Mouse (Mus musculus): ENCODE results near the gene Kifc1. TPM values are rescaled to one million over a fixed set of nuclear protein-coding genes. Genes with fewer than 3 reads are reported as not detected.
A peak's percentile ranks its signal among the peaks of the same experiment; 100 is the strongest.

Gene Kifc1
- polyA plus RNA-seq, 1 experiment from 2014 or later: 11.4 TPM

- Histone ChIP-seq H3K4me3 (ENCODE audit: low read depth, low read length) (peak overlapping the region; percentile 87), H3K4me2 (peak overlapping the region; percentile 89), H3K36me3 (ENCODE audit: control insufficient read depth, insufficient read depth, low read length) (no peaks in the 10 kb centered on the region), H3K9me3 (ENCODE audit: control insufficient read depth, low read length) (no peaks in the 10 kb centered on the region), H3K27ac (ENCODE audit: low read depth, low read length) (peak overlapping the region; percentile 89), H3K27me3 (ENCODE audit: control insufficient read depth, insufficient read depth, low read length) (no peaks in the 10 kb centered on the region), H3K4me1 (ENCODE audit: control insufficient read depth, insufficient read depth, low read length) (peaks cover 15% of the 10 kb centered on the region), H3K9ac (ENCODE audit: low read length) (peak overlapping the region; percentile 88)
- WGBS: under 1% methylated on average over 45 of the region's 45 CpGs
- DNase-seq (ENCODE audit: low spot score, missing footprints) (peak; percentile 90), ATAC-seq (ENCODE audit: low FRiP score) (peak; percentile 12; the same call in 1 of the 2 replicates)
These were observed 40.1 kb upstream of the Kifc1 start for GRCm38 (mm10) chr17:33930280-33931158.

- Histone ChIP-seq H3K9ac (ENCODE audit: low read length) (peak within 1 kb of the TSS; percentile 88), H3K4me1 (ENCODE audit: control insufficient read depth, insufficient read depth, low read length) (peaks cover 15% of the 10 kb centered on the region), H3K27me3 (ENCODE audit: control insufficient read depth, insufficient read depth, low read length) (no peaks in the 10 kb centered on the region), H3K36me3 (ENCODE audit: control insufficient read depth, insufficient read depth, low read length) (no peaks in the 10 kb centered on the region), H3K4me2 (peak within 1 kb of the TSS; percentile 89), H3K4me3 (ENCODE audit: low read depth, low read length) (peak within 1 kb of the TSS; percentile 87), H3K27ac (ENCODE audit: low read depth, low read length) (peak within 1 kb of the TSS; percentile 89), H3K9me3 (ENCODE audit: control insufficient read depth, low read length) (no peaks in the 10 kb centered on the region)
- peak; percentile 100 for DNase-seq (ENCODE audit: low spot score, missing footprints)
- WGBS: under 1% methylated on average over 77 of the region's 80 CpGs
- ATAC-seq (ENCODE audit: low FRiP score): peak; percentile 82
These were observed 39.2 kb upstream of the Kifc1 start, which contains the start of gene Rgl2 for GRCm38 (mm10) chr17:33929371-33930279. Rgl2 (plus strand) TSS chr17:33929543.

- 63% methylated on average over 21 of the region's 21 CpGs for WGBS
- peak overlapping the region; percentile 87 for H3K4me3 ChIP-seq (ENCODE audit: low read depth, low read length)
- no peak for DNase-seq (ENCODE audit: low spot score, missing footprints)
- no peaks in the 10 kb centered on the region for H3K36me3 ChIP-seq (ENCODE audit: control insufficient read depth, insufficient read depth, low read length)
- peak overlapping the region; percentile 88 for H3K9ac ChIP-seq (ENCODE audit: low read length)
- H3K4me1 ChIP-seq (ENCODE audit: control insufficient read depth, insufficient read depth, low read length): peaks cover 15% of the 10 kb centered on the region
- no peak for ATAC-seq (ENCODE audit: low FRiP score)
- peak overlapping the region; percentile 89 for H3K4me2 ChIP-seq
- no peak overlapping the region for H3K27ac ChIP-seq (ENCODE audit: low read depth, low read length)
- H3K27me3 ChIP-seq (ENCODE audit: control insufficient read depth, insufficient read depth, low read length): no peaks in the 10 kb centered on the region
- H3K9me3 ChIP-seq (ENCODE audit: control insufficient read depth, low read length): no peaks in the 10 kb centered on the region
These were observed 37.9 kb upstream of the Kifc1 start for GRCm38 (mm10) chr17:33928251-33928947.

GRCm38 (mm10) chr17:33926207-33926932, 35.9 kb upstream of the Kifc1 start:
- Histone ChIP-seq H3K9me3 (ENCODE audit: control insufficient read depth, low read length) (no peaks in the 10 kb centered on the region), H3K9ac (ENCODE audit: low read length) (no peak overlapping the region), H3K27me3 (ENCODE audit: control insufficient read depth, insufficient read depth, low read length) (no peaks in the 10 kb centered on the region), H3K4me2 (no peak overlapping the region), H3K36me3 (ENCODE audit: control insufficient read depth, insufficient read depth, low read length) (no peaks in the 10 kb centered on the region), H3K27ac (ENCODE audit: low read depth, low read length) (no peak overlapping the region), H3K4me1 (ENCODE audit: control insufficient read depth, insufficient read depth, low read length) (peaks cover 13% of the 10 kb centered on the region), H3K4me3 (ENCODE audit: low read depth, low read length) (no peak overlapping the region)
- 73% methylated on average over 17 of the region's 17 CpGs for WGBS
- ATAC-seq (ENCODE audit: low FRiP score) (no peak), DNase-seq (ENCODE audit: low spot score, missing footprints) (no peak)

- H3K4me2 ChIP-seq: no peak overlapping the region
- H3K36me3 ChIP-seq (ENCODE audit: control insufficient read depth, insufficient read depth, low read length): no peaks in the 10 kb centered on the region
- no peak overlapping the region for H3K4me3 ChIP-seq (ENCODE audit: low read depth, low read length)
- ATAC-seq (ENCODE audit: low FRiP score) (no peak), DNase-seq (ENCODE audit: low spot score, missing footprints) (no peak)
- no peaks in the 10 kb centered on the region for H3K9me3 ChIP-seq (ENCODE audit: control insufficient read depth, low read length)
- H3K4me1 ChIP-seq (ENCODE audit: control insufficient read depth, insufficient read depth, low read length): peaks cover 9% of the 10 kb centered on the region
- 82% methylated on average over 21 of the region's 21 CpGs for WGBS
- H3K27me3 ChIP-seq (ENCODE audit: control insufficient read depth, insufficient read depth, low read length): no peaks in the 10 kb centered on the region
- no peak overlapping the region for H3K27ac ChIP-seq (ENCODE audit: low read depth, low read length)
- no peak overlapping the region for H3K9ac ChIP-seq (ENCODE audit: low read length)
These were observed 35.1 kb upstream of the Kifc1 start for GRCm38 (mm10) chr17:33925406-33926116.

GRCm38 (mm10) chr17:33924577-33925283, 34.3 kb upstream of the Kifc1 start:
- H3K27me3 ChIP-seq (ENCODE audit: control insufficient read depth, insufficient read depth, low read length): no peaks in the 10 kb centered on the region
- WGBS: 84% methylated on average over 10 of the region's 10 CpGs

GRCm38 (mm10) chr17:33921361-33921760, 30.9 kb upstream of the Kifc1 start:
- 88% methylated on average over 7 of the region's 7 CpGs for whole genome bisulfite sequencing
- H3K4me3 ChIP-seq (ENCODE audit: low read depth, low read length): no peak overlapping the region
- no peak overlapping the region for H3K9ac ChIP-seq (ENCODE audit: low read length)
- H3K27me3 ChIP-seq (ENCODE audit: control insufficient read depth, insufficient read depth, low read length): no peaks in the 10 kb centered on the region; the same call in 1 of the 2 replicates
- peaks cover 29% of the 10 kb centered on the region for H3K4me1 ChIP-seq (ENCODE audit: control insufficient read depth, insufficient read depth, low read length)
- no peaks in the 10 kb centered on the region for H3K9me3 ChIP-seq (ENCODE audit: control insufficient read depth, low read length)
- no peak for DNase-seq (ENCODE audit: low spot score, missing footprints)
- no peak overlapping the region for H3K27ac ChIP-seq (ENCODE audit: low read depth, low read length)
- no peak for ATAC-seq (ENCODE audit: low FRiP score)
- no peak overlapping the region for H3K4me2 ChIP-seq
- peaks cover 7% of the 10 kb centered on the region for H3K36me3 ChIP-seq (ENCODE audit: control insufficient read depth, insufficient read depth, low read length)

More at GRCm38 (mm10) chr17:33924577-33925283, 34.3 kb upstream of the Kifc1 start:
- H3K36me3 ChIP-seq (ENCODE audit: control insufficient read depth, insufficient read depth, low read length): no peaks in the 10 kb centered on the region
- H3K9me3 ChIP-seq (ENCODE audit: control insufficient read depth, low read length): no peaks in the 10 kb centered on the region
- H3K4me2 ChIP-seq: no peak overlapping the region
- no peak overlapping the region for H3K9ac ChIP-seq (ENCODE audit: low read length)
- H3K4me3 ChIP-seq (ENCODE audit: low read depth, low read length): no peak overlapping the region
- DNase-seq (ENCODE audit: low spot score, missing footprints) (no peak), ATAC-seq (ENCODE audit: low FRiP score) (no peak)
- no peak overlapping the region for H3K27ac ChIP-seq (ENCODE audit: low read depth, low read length)
- H3K4me1 ChIP-seq (ENCODE audit: control insufficient read depth, insufficient read depth, low read length): peaks cover 13% of the 10 kb centered on the region
